Mouse (Mus musculus): ENCODE measurements around the gene Tsacc.
"Not testable (repeated sequence)": the region's sequence is repeated elsewhere in the genome, so short reads cannot be mapped to it uniquely, and the experiment has no call there.

The Tsacc gene

GRCm38 (mm10) chr3:88284815-88285564 lies 11.8 kb downstream of the Tsacc start:
- not testable (repeated sequence) for DNase-seq (ENCODE audit: low spot score)

- not testable (repeated sequence) for DNase-seq (ENCODE audit: low spot score)
Observed at GRCm38 (mm10) chr3:88281141-88281916, 15.5 kb downstream of the Tsacc start.

GRCm38 (mm10) chr3:88280035-88280434 lies 16.8 kb downstream of the Tsacc start:
- DNase-seq (ENCODE audit: low spot score) = no peak

GRCm38 (mm10) chr3:88276529-88277143 lies 20.2 kb downstream of the Tsacc start:
- no peak for DNase-seq (ENCODE audit: low spot score)

GRCm38 (mm10) chr3:88276121-88276520 lies 20.7 kb downstream of the Tsacc start:
- no peak for DNase-seq (ENCODE audit: low spot score)

- no peak for DNase-seq (ENCODE audit: low spot score)
Observed at GRCm38 (mm10) chr3:88274002-88274401, 22.8 kb downstream of the Tsacc start.

GRCm38 (mm10) chr3:88271859-88272258 lies 24.9 kb downstream of the Tsacc start:
- DNase-seq (ENCODE audit: low spot score) = no peak

GRCm38 (mm10) chr3:88271298-88271697 lies 25.5 kb downstream of the Tsacc start:
- DNase-seq (ENCODE audit: low spot score) = not testable (repeated sequence)

- DNase-seq (ENCODE audit: low spot score) = no peak
Observed at GRCm38 (mm10) chr3:88268991-88269390, 27.8 kb downstream of the Tsacc start.

GRCm38 (mm10) chr3:88268014-88268413 lies 28.8 kb downstream of the Tsacc start:
- not testable (repeated sequence) for DNase-seq (ENCODE audit: low spot score)

GRCm38 (mm10) chr3:88262346-88262745 lies 34.5 kb downstream of the Tsacc start:
- DNase-seq (ENCODE audit: low spot score) = no peak

GRCm38 (mm10) chr3:88256382-88256781 lies 40.4 kb downstream of the Tsacc start:
- DNase-seq (ENCODE audit: low spot score) = no peak

GRCm38 (mm10) chr3:88255950-88256349 lies 40.8 kb downstream of the Tsacc start:
- DNase-seq (ENCODE audit: low spot score) = no peak

- no peak for DNase-seq (ENCODE audit: low spot score)
Observed at GRCm38 (mm10) chr3:88254268-88254926, 42.4 kb downstream of the Tsacc start, which contains the start of gene Rhbg. Rhbg (minus strand) TSS chr3:88254709.

GRCm38 (mm10) chr3:88252739-88253138 lies 44.1 kb downstream of the Tsacc start:
- no peak for DNase-seq (ENCODE audit: low spot score)

GRCm38 (mm10) chr3:88248406-88248805 lies 48.4 kb downstream of the Tsacc start:
- no peak for DNase-seq (ENCODE audit: low spot score)

GRCm38 (mm10) chr3:88247666-88248065 lies 49.1 kb downstream of the Tsacc start:
- no peak for DNase-seq (ENCODE audit: low spot score)

- DNase-seq (ENCODE audit: low spot score) = peak; percentile 64
Observed at GRCm38 (mm10) chr3:88245811-88246210, 51.0 kb downstream of the Tsacc start.

GRCm38 (mm10) chr3:88244071-88244470 lies 52.7 kb downstream of the Tsacc start:
- DNase-seq (ENCODE audit: low spot score) = peak; percentile 43

GRCm38 (mm10) chr3:88242531-88242930 lies 54.3 kb downstream of the Tsacc start:
- DNase-seq (ENCODE audit: low spot score) = peak; percentile 68

GRCm38 (mm10) chr3:88241045-88241786 lies 55.6 kb downstream of the Tsacc start:
- no peak for DNase-seq (ENCODE audit: low spot score)

Measured in c-Kit-positive CD71-positive TER-119-positive erythroid progenitor cells, embryonic 14.5 days (primary cell).